Mouse (Mus musculus) liver, adult 2 months (tissue): Measurements from ENCODE around the gene Gm8773. TPM values are rescaled to one million over a fixed set of nuclear protein-coding genes. Genes with fewer than 3 reads are reported as not detected.

Experiments
- DNase-seq: peaks from one replicate; pipeline ENCODE4 v3.0.0-alpha.2; 2011; ENCODE audit warnings: low read depth, low spot score; ENCODE audit errors: extremely low read depth
- H3K27ac ChIP-seq: fragments of 200-500 bp; replicated peaks from 2 replicates; pipeline ENCODE4 v1.5.1; 2012; ENCODE audit warnings: low read depth, mild to moderate bottlenecking, control low read depth, inconsistent platforms, low read length; ENCODE audit not compliant: insufficient read depth
- H3K27me3 ChIP-seq: fragments of 200-500 bp; 2 replicates; pipeline ENCODE4 v1.6.1; 2012; ENCODE audit warnings: mild to moderate bottlenecking, moderate library complexity, low read length, inconsistent platforms; ENCODE audit not compliant: control insufficient read depth, insufficient read depth
- H3K36me3 ChIP-seq: fragments of 200-500 bp; 2 replicates; pipeline ENCODE4 v1.6.1; 2012; ENCODE audit warnings: low read length, inconsistent platforms; ENCODE audit not compliant: control insufficient read depth, insufficient read depth
- H3K4me1 ChIP-seq: fragments of 200-500 bp; 2 replicates; pipeline ENCODE4 v1.6.1; 2011; ENCODE audit warnings: low read length; ENCODE audit not compliant: control insufficient read depth, insufficient read depth
- H3K4me3 ChIP-seq: fragments of 200-500 bp; 2 replicates; pipeline ENCODE4 v1.5.1; 2011; ENCODE audit warnings: low read depth, mild to moderate bottlenecking, control low read depth, low read length, moderate library complexity; ENCODE audit not compliant: insufficient read depth
- H3K79me2 ChIP-seq: fragments of 200-500 bp; 2 replicates; pipeline ENCODE4 v1.6.1; 2012; ENCODE audit warnings: inconsistent platforms, mild to moderate bottlenecking, low read length, moderate library complexity; ENCODE audit not compliant: control insufficient read depth, insufficient read depth
- H3K9ac ChIP-seq: fragments of 200-500 bp; 2 replicates; pipeline ENCODE4 v1.6.1; 2012; ENCODE audit warnings: low read depth, mild to moderate bottlenecking, control low read depth, inconsistent platforms, low read length
- CTCF ChIP-seq: fragments of 200-500 bp; IDR thresholded peaks from 2 replicates; pipeline ENCODE4 v1.5.1; 2011; ENCODE audit warnings: low read depth, low read length, control low read depth
- POLR2A ChIP-seq: fragments of 200-500 bp; IDR thresholded peaks from 2 replicates; pipeline ENCODE4 v1.6.1; 2011; ENCODE audit warnings: low read length, control low read depth; ENCODE audit not compliant: insufficient read depth; ENCODE audit errors: extremely low read depth
- WGBS: fragments of 180-500 bp; shearing (Covaris S2); methylation state at CpG from one replicate; pipeline ENCODE4 v1.1.7; 2018; 5-methylcytosine and 5-hydroxymethylcytosine counted together
- polyA plus RNA-seq: library from polyadenylated mRNA; depleted of rRNA; stranded (reverse); fragments of >200 nt; gene quantifications from 2 replicates; pipeline ENCODE4 v1.2.3, GENCODE M21; 2012; rRNA removed
- total RNA-seq: library from RNA; depleted of rRNA; stranded (reverse); fragments of >200 nt; gene quantifications from 2 replicates; pipeline ENCODE4 v1.2.3, GENCODE M21; 2014; rRNA removed

Gm8773 gene
- total and polyA plus RNA-seq, 2 experiments = not detected

- H3K36me3 ChIP-seq = no peaks in the 10 kb centered on the region
- H3K9ac ChIP-seq = no peak overlapping the region
- no peak overlapping the region for H3K4me3 ChIP-seq
- 58% methylated on average over 4 of the region's 4 CpGs for WGBS
- TF ChIP-seq POLR2A (no peak), CTCF (no peak)
- H3K4me1 ChIP-seq = no peaks in the 10 kb centered on the region
- H3K79me2 ChIP-seq = no peaks in the 10 kb centered on the region
- DNase-seq = no peak
- no peak overlapping the region for H3K27ac ChIP-seq
- no peaks in the 10 kb centered on the region for H3K27me3 ChIP-seq
These were observed 44.7 kb downstream of the Gm8773 start for GRCm38 (mm10) chr5:5618329-5618728.

DNA sequence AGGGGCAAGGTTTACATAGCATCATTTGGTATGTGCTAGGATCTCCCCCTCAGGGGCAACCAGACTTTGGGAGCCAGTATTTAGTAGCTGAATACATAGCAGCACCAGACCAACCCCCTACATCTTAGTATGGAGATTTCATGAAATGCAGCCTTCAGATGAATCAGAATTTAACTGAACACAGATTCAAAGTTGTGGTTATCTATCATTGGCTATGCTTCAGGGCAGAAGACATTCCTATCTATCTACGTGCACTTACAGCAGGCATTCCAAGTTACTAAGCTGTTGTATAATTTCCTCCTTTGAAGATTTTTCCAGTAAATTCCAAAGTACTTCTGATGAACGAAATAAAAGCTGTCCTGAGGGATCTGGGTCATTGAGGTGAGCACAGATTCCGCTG is 51.9 kb downstream of the Gm8773 start:
- Histone ChIP-seq H3K4me1 (no peaks in the 10 kb centered on the region), H3K9ac (no peak overlapping the region), H3K27ac (no peak overlapping the region), H3K79me2 (no peaks in the 10 kb centered on the region), H3K36me3 (no peaks in the 10 kb centered on the region), H3K4me3 (no peak overlapping the region), H3K27me3 (no peaks in the 10 kb centered on the region)
- no peak for DNase-seq
- WGBS = 83% methylated on average over 3 of the region's 3 CpGs
- TF ChIP-seq POLR2A = no peak
- no peak for TF ChIP-seq CTCF

Other genes starting within 250 kb of the Gm8773 start
- 2.2 and 2.7 TPM in 2 replicates for gene Cdk14, start 153.5 kb upstream of the Gm8773 start, total RNA-seq
- 0.31 and 0.32 TPM in 2 replicates for gene Cdk14, start 153.5 kb upstream of the Gm8773 start, polyA plus RNA-seq
- not detected in 2 replicates for gene 1700015F17Rik, start 94.7 kb upstream of the Gm8773 start, total RNA-seq
- not detected in 2 replicates for gene 1700015F17Rik, start 94.7 kb upstream of the Gm8773 start, polyA plus RNA-seq
- 66.4 and 76.7 TPM in 2 replicates for gene Cldn12, start 58.8 kb upstream of the Gm8773 start, total RNA-seq
- gene Cldn12, start 58.8 kb upstream of the Gm8773 start, polyA plus RNA-seq = 56.0 and 60.0 TPM in 2 replicates
- 17.5 and 20.1 TPM in 2 replicates for gene Gtpbp10, start 14.3 kb upstream of the Gm8773 start, total RNA-seq
- gene Gtpbp10, start 14.3 kb upstream of the Gm8773 start, polyA plus RNA-seq = 2.2 and 2.6 TPM in 2 replicates
- 1.0 TPM in 2 replicates for gene Cfap69, start 90.4 kb downstream of the Gm8773 start, total RNA-seq
- 0.04 and 0.05 TPM in 2 replicates for gene Cfap69, start 90.4 kb downstream of the Gm8773 start, polyA plus RNA-seq
- gene Steap2, start 120.8 kb downstream of the Gm8773 start, total RNA-seq = 6.2 and 9.0 TPM in 2 replicates
- 3.9 and 4.1 TPM in 2 replicates for gene Steap2, start 120.8 kb downstream of the Gm8773 start, polyA plus RNA-seq
- 0.09 and 0.74 TPM in 2 replicates for gene Steap1, start 175.5 kb downstream of the Gm8773 start, total RNA-seq
- gene Steap1, start 175.5 kb downstream of the Gm8773 start, polyA plus RNA-seq = 0.07 TPM in 1 of 2 replicates, not detected in the other